Comparison of ENCODE assay signal across 8 mouse cellular contexts in genomic region chr8:20424903-20425222, GRCm38 (mm10).
DNase-seq lines count a peak whose midpoint lies in the region; ATAC-seq and TF ChIP-seq lines count a peak whose summit lies in the region.
"Not testable (repeated sequence)": the region's sequence is repeated elsewhere in the genome, so short reads cannot be mapped to it uniquely, and the experiment has no call there.

No protein-coding gene starts in this region.

- TF ChIP-seq EP300 in CH12.LX (IDR thresholded peaks at IDR 0.05; ENCODE audit: low read length); liver, embryonic 14.5 days (IDR thresholded peaks at IDR 0.05; ENCODE audit: low read depth): not testable (repeated sequence)

- not testable (repeated sequence) for H3K9me3 ChIP-seq in CH12.LX (replicated peaks; ENCODE audit: low read length); forebrain, embryonic 10.5 days; heart, embryonic 16.5 days (replicated peaks; ENCODE audit: control insufficient read depth, low read length); kidney, embryonic 15.5 days (replicated peaks); liver, embryonic 14.5 days (ENCODE audit: control insufficient read depth, low read length); midbrain, embryonic 16.5 days (replicated peaks; ENCODE audit: control insufficient read depth, low read length, poor library complexity, severe bottlenecking)

- H3K79me2 ChIP-seq in CH12.LX (replicated peaks; ENCODE audit: control insufficient read depth, extremely low read depth, insufficient read depth, poor library complexity, severe bottlenecking) = not testable (repeated sequence)

- not testable (repeated sequence) for H3K27me3 ChIP-seq in CH12.LX (replicated peaks); forebrain, embryonic 10.5 days (ENCODE audit: poor library complexity, severe bottlenecking); heart, embryonic 16.5 days (ENCODE audit: control insufficient read depth, insufficient read depth, low read length); kidney, embryonic 15.5 days; liver, embryonic 14.5 days (ENCODE audit: control insufficient read depth, insufficient read depth, low read length); midbrain, embryonic 16.5 days (ENCODE audit: control insufficient read depth, insufficient read depth, low read depth, low read length); splenic B cell, adult 2 months (ENCODE audit: control insufficient read depth, insufficient read depth, low read length, poor library complexity, severe bottlenecking)

- not testable (repeated sequence) for H3K4me2 ChIP-seq in CH12.LX (ENCODE audit: insufficient read depth, low read depth, poor library complexity, severe bottlenecking)
- H3K4me2 ChIP-seq in heart, embryonic 16.5 days (ENCODE audit: low read depth, low read length) = peak overlapping the region; percentile 31; the same call in 1 of the 2 replicates
- peak overlapping the region; percentile 43 for H3K4me2 ChIP-seq in kidney, embryonic 15.5 days
- H3K4me2 ChIP-seq in liver, embryonic 14.5 days (ENCODE audit: low read depth) = peak overlapping the region; percentile 30; the same call in 1 of the 2 replicates
- peak overlapping the region; percentile 33; the same call in 1 of the 2 replicates for H3K4me2 ChIP-seq in midbrain, embryonic 16.5 days (ENCODE audit: low read length)

- not testable (repeated sequence) for H3K4me3 ChIP-seq in CH12.LX (replicated peaks in 1 of 3; ENCODE audit: low read depth in 2 of 3, low read length in 2 of 3, poor library complexity in 1 of 3)
- peak overlapping the region; percentile 53 for H3K4me3 ChIP-seq in forebrain, embryonic 10.5 days
- H3K4me3 ChIP-seq in heart, embryonic 16.5 days (ENCODE audit: low read length) = peak overlapping the region; percentile 57
- peak overlapping the region; percentile 50 for H3K4me3 ChIP-seq in kidney, embryonic 15.5 days (replicated peaks)
- H3K4me3 ChIP-seq in liver, embryonic 14.5 days (ENCODE audit: insufficient read depth in 1 of 2, low read depth in 2 of 2, low read length in 2 of 2) = peak overlapping the region; percentile 61 to 65; a peak in 3 of 4 replicates
- H3K4me3 ChIP-seq in midbrain, embryonic 16.5 days (ENCODE audit: low read depth, low read length) = peak overlapping the region; percentile 48; the same call in 1 of the 2 replicates

- not testable (repeated sequence) for H3K4me1 ChIP-seq in CH12.LX (ENCODE audit: control insufficient read depth in 1 of 2, insufficient read depth in 2 of 2); forebrain, embryonic 10.5 days; heart, embryonic 16.5 days (ENCODE audit: control insufficient read depth, insufficient read depth, low read length); kidney, embryonic 15.5 days; liver, embryonic 14.5 days (replicated peaks; ENCODE audit: control insufficient read depth in 2 of 2, insufficient read depth in 2 of 2, low read length in 1 of 2); midbrain, embryonic 16.5 days (ENCODE audit: control insufficient read depth, insufficient read depth, low read length)

- not testable (repeated sequence) for H3K27ac ChIP-seq in CH12.LX (ENCODE audit: insufficient read depth, low read depth); heart, embryonic 16.5 days (ENCODE audit: low read length); kidney, embryonic 15.5 days; liver, embryonic 14.5 days; midbrain, embryonic 16.5 days (ENCODE audit: low read length)
- H3K27ac ChIP-seq in forebrain, embryonic 10.5 days = peak overlapping the region; percentile 86

- ATAC-seq in heart, embryonic 16.5 days (replicated peaks; ENCODE audit: extremely low read depth, insufficient read depth, low FRiP score); kidney, embryonic 15.5 days (replicated peaks; ENCODE audit: low FRiP score); liver, embryonic 14.5 days (ENCODE audit: insufficient read depth); midbrain, embryonic 16.5 days: not testable (repeated sequence)

- not testable (repeated sequence) for TF ChIP-seq RAD21 in CH12.LX (IDR thresholded peaks at IDR 0.05; ENCODE audit: low read depth, low read length)

- dilution Hi-C loops in CH12.LX (cut with MboI; ENCODE audit: extremely low pct_ligation_motif_present, extremely low pct_unique_long_range_greater_than_20kb, low sequenced_read_pairs) = not testable (repeated sequence)

- H3K9ac ChIP-seq in CH12.LX (ENCODE audit: insufficient read depth, low read depth); heart, embryonic 16.5 days (ENCODE audit: low read length); kidney, embryonic 15.5 days; liver, embryonic 14.5 days (replicated peaks); midbrain, embryonic 16.5 days (ENCODE audit: low read depth, low read length): not testable (repeated sequence)

- not testable (repeated sequence) for TF ChIP-seq CTCF in CH12.LX (conservative IDR thresholded peaks at IDR 0.05 in 1 of 2, IDR thresholded peaks at IDR 0.05 in 1 of 2; ENCODE audit: low read depth in 2 of 2, low read length in 2 of 2); liver, embryonic 14.5 days (IDR thresholded peaks at IDR 0.05; ENCODE audit: low read depth)

- DNase-seq in CH12.LX (ENCODE audit: extremely low read depth) = peak; percentile 10
- DNase-seq in c-Kit-positive CD71-negative TER-119-negative erythroid progenitor cells, embryonic 14.5 days (ENCODE audit: low read depth) = peak; percentile 99
- DNase-seq in forebrain, embryonic 10.5 days (ENCODE audit: extremely low spot score, low spot score) = peak; percentile 12
- peak in 2 of 3 experiments; percentile 10 to 99 for DNase-seq in liver, embryonic 14.5 days (ENCODE audit: low read depth in 3 of 3, low spot score in 3 of 3)
- DNase-seq in splenic B cell, adult 2 months (ENCODE audit: low read depth, low spot score) = peak; percentile 37

- H3K36me3 ChIP-seq in CH12.LX (replicated peaks in 1 of 2; ENCODE audit: control insufficient read depth in 1 of 2, insufficient read depth in 1 of 2, low read length in 1 of 2); forebrain, embryonic 10.5 days (replicated peaks); heart, embryonic 16.5 days (ENCODE audit: control insufficient read depth, insufficient read depth); kidney, embryonic 15.5 days; liver, embryonic 14.5 days (replicated peaks; ENCODE audit: control insufficient read depth, insufficient read depth, low read depth); midbrain, embryonic 16.5 days (ENCODE audit: control insufficient read depth, insufficient read depth, low read length); splenic B cell, adult 2 months (ENCODE audit: control insufficient read depth, insufficient read depth, low read length, poor library complexity, severe bottlenecking): not testable (repeated sequence)

- in situ Hi-C loops in CH12.LX (cut with MboI; ENCODE audit: low pct_ligation_motif_present, low pct_unique_long_range_greater_than_20kb, low sequenced_read_pairs) = not testable (repeated sequence)

- TF ChIP-seq POLR2A in CH12.LX (IDR thresholded peaks at IDR 0.05; ENCODE audit: low read depth, low read length) = not testable (repeated sequence)

- 44% methylated on average over 3 of the region's 3 CpGs for WGBS in forebrain, embryonic 10.5 days
- 20% methylated on average over 3 of the region's 3 CpGs for WGBS in heart, embryonic 16.5 days
- 30% methylated on average over 3 of the region's 3 CpGs for WGBS in kidney, embryonic 15.5 days
- WGBS in liver, embryonic 14.5 days (ENCODE audit: insufficient replicate concordance) = 17% methylated on average over 3 of the region's 3 CpGs
- WGBS in midbrain, embryonic 16.5 days = 42% methylated on average over 3 of the region's 3 CpGs

Comparison
In these comparisons a context has a peak if more than half of its experiments do, and no peak if none do; other contexts are left out.
1. DNase-seq: peak in every context shown above with its lines; median percentile 99 in c-Kit-positive CD71-negative TER-119-negative erythroid progenitor cells, embryonic 14.5 days; 54 in liver, embryonic 14.5 days; 37 in splenic B cell, adult 2 months; 12 in forebrain, embryonic 10.5 days; 10 in CH12.LX.